Mouse (Mus musculus): ENCODE data around the gene Gm773. TPM values are rescaled to one million over a fixed set of nuclear protein-coding genes. Genes with fewer than 3 reads are reported as not detected.
"Not testable (repeated sequence)": the region's sequence is repeated elsewhere in the genome, so short reads cannot be mapped to it uniquely, and the experiment has no call there.

Gm773 gene
- not detected in 2 replicates for polyA plus RNA-seq (2015; fragmentation: Nextera tagmentation; extraction: Ambion mirVana)

GRCm38 (mm10) chrX:56212771-56213170 is at the start of gene Gm773:
TSS of gene Gm773 (minus strand) at chrX:56212881.
- Histone ChIP-seq H3K4me3 (replicated peaks) (no peak within 1 kb of the TSS), H3K9me3 (no peaks in the 10 kb centered on the region), H3K4me2 (replicated peaks) (no peak within 1 kb of the TSS), H3K27ac (no peak within 1 kb of the TSS), H3K27me3 (no peaks in the 10 kb centered on the region), H3K4me1 (replicated peaks) (no peaks in the 10 kb centered on the region), H3K9ac (replicated peaks) (no peak within 1 kb of the TSS), H3K36me3 (no peaks in the 10 kb centered on the region)
- no peak for ATAC-seq
- 88% methylated on average over 8 of the region's 8 CpGs for WGBS

DNA sequence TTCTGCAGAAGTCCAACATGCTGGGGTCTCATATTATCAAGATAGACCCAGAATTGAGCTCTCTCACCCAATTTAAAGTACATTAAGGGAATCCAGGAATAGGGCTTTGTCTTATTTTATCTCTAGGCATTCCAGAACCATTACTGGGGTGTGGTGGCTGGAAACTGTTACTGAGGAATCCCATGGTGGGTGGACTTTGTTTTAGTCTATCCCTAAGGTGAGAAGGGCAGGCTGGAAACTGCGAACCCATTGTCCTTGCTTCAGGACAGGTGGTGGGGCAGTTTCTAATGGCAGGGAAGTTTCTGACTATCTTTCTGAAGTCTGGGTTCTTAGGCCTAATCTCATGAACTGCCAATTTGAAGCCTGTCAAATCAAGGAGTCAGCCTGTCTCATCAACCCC is 26.2 kb downstream of the Gm773 start:
- H3K27me3 ChIP-seq; H3K27ac ChIP-seq; H3K4me2 ChIP-seq (replicated peaks); H3K36me3 ChIP-seq; H3K9me3 ChIP-seq; H3K4me3 ChIP-seq (replicated peaks); ATAC-seq; H3K4me1 ChIP-seq (replicated peaks); H3K9ac ChIP-seq (replicated peaks): not testable (repeated sequence)
- no CpG with 5 or more reads among the region's 1 CpGs for WGBS

DNA sequence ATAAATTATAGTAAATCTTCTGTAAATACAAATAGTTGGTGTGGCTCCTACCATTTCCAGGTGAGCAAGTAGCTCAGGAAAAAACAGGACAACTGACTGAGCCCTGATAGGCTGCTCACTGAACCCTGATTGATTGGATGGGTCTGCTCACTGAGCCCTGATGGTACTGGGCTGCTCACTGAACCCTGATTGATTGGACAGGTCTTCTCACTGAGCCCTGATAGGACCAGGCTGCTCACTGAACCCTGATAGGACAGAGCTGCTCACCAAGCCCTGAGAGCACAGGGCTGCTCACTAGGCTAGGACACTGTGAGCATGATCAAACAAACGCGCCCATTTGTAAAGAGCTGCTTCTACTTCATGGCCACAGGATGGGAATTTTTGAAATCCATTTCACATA is 61.3 kb downstream of the Gm773 start:
- Histone ChIP-seq H3K27me3 (no peaks in the 10 kb centered on the region), H3K9me3 (no peaks in the 10 kb centered on the region), H3K4me2 (replicated peaks) (no peak overlapping the region), H3K9ac (replicated peaks) (no peak overlapping the region), H3K4me3 (replicated peaks) (no peak overlapping the region), H3K4me1 (replicated peaks) (no peaks in the 10 kb centered on the region), H3K27ac (no peak overlapping the region), H3K36me3 (no peaks in the 10 kb centered on the region)
- 90% methylated on average over 2 of the region's 2 CpGs for WGBS
- peak; percentile 94 for ATAC-seq

Other genes with a start within 250 kb of the Gm773 start
- gene 3830403N18Rik, start 76.3 kb downstream of the Gm773 start, polyA plus RNA-seq (2015; fragmentation: Nextera tagmentation; extraction: Ambion mirVana): 0.34 and 0.47 TPM in 2 replicates
- gene Zfp449, start 133.5 kb upstream of the Gm773 start, polyA plus RNA-seq (2015; fragmentation: Nextera tagmentation; extraction: Ambion mirVana): 4.3 and 5.1 TPM in 2 replicates
- gene Smim10l2a, start 161.7 kb upstream of the Gm773 start, polyA plus RNA-seq (2015; fragmentation: Nextera tagmentation; extraction: Ambion mirVana): 15.0 and 15.1 TPM in 2 replicates
- gene Gm2174, start 235.1 kb upstream of the Gm773 start, polyA plus RNA-seq (2015; fragmentation: Nextera tagmentation; extraction: Ambion mirVana): 1.3 and 2.8 TPM in 2 replicates
- 22.7 and 23.0 TPM in 2 replicates for gene Ints6l, start 242.0 kb upstream of the Gm773 start, polyA plus RNA-seq (2015; fragmentation: Nextera tagmentation; extraction: Ambion mirVana)

All from midbrain, embryonic 13.5 days (tissue).